Mouse (Mus musculus): ENCODE measurements around the gene Dcaf7. TPM values are rescaled to one million over a fixed set of nuclear protein-coding genes. Genes with fewer than 3 reads are reported as not detected.

Gene Dcaf7
- total and polyA plus RNA-seq, 2 experiments = 17.1 to 18.3 TPM

- no peak overlapping the region for H3K9ac ChIP-seq (ENCODE audit: low read depth, low read length)
- H3K27ac ChIP-seq (replicated peaks; ENCODE audit: insufficient read depth, low read depth, low read length) = no peak overlapping the region
- no peaks in the 10 kb centered on the region for H3K27me3 ChIP-seq (ENCODE audit: control insufficient read depth, insufficient read depth, low read length)
- peaks cover 13% of the 10 kb centered on the region for H3K4me1 ChIP-seq (ENCODE audit: control insufficient read depth, insufficient read depth, low read length)
- H3K4me3 ChIP-seq (ENCODE audit: insufficient read depth, low read depth, low read length) = no peak overlapping the region
- peaks cover 15% of the 10 kb centered on the region; the same call in 1 of the 2 replicates for H3K79me2 ChIP-seq (ENCODE audit: control insufficient read depth, insufficient read depth, low read length)
- no peak for DNase-seq (ENCODE audit: extremely low read depth, low read depth, low spot score)
- 93% methylated on average over 1 of the region's 1 CpGs for WGBS
- 0 out of 2 replicates have a peak, but pooled peaks cover 7% of the 10 kb centered on the region for H3K36me3 ChIP-seq (ENCODE audit: control insufficient read depth, insufficient read depth, low read length)
- TF ChIP-seq CTCF (IDR thresholded peaks at IDR 0.05; ENCODE audit: low read depth, low read length) = no peak
- TF ChIP-seq POLR2A (IDR thresholded peaks at IDR 0.05; ENCODE audit: extremely low read depth, insufficient read depth, low read length) = no peak
Observed at GRCm38 (mm10) chr11:106045256-106045655, 8.6 kb downstream of the Dcaf7 start.

GRCm38 (mm10) chr11:106045780-106046179, 9.1 kb downstream of the Dcaf7 start:
- Histone ChIP-seq H3K4me3 (ENCODE audit: insufficient read depth, low read depth, low read length) (no peak overlapping the region), H3K4me1 (ENCODE audit: control insufficient read depth, insufficient read depth, low read length) (peaks cover 13% of the 10 kb centered on the region), H3K27me3 (ENCODE audit: control insufficient read depth, insufficient read depth, low read length) (no peaks in the 10 kb centered on the region), H3K27ac (replicated peaks; ENCODE audit: insufficient read depth, low read depth, low read length) (peak overlapping the region; percentile 78), H3K79me2 (ENCODE audit: control insufficient read depth, insufficient read depth, low read length) (peaks cover 13% of the 10 kb centered on the region; the same call in 1 of the 2 replicates), H3K36me3 (ENCODE audit: control insufficient read depth, insufficient read depth, low read length) (0 out of 2 replicates have a peak, but pooled peaks cover 7% of the 10 kb centered on the region), H3K9ac (ENCODE audit: low read depth, low read length) (no peak overlapping the region)
- no peak for DNase-seq (ENCODE audit: extremely low read depth, low read depth, low spot score)
- TF ChIP-seq CTCF (IDR thresholded peaks at IDR 0.05; ENCODE audit: low read depth, low read length) (no peak), POLR2A (IDR thresholded peaks at IDR 0.05; ENCODE audit: extremely low read depth, insufficient read depth, low read length) (no peak)
- WGBS = 88% methylated on average over 3 of the region's 3 CpGs

- H3K36me3 ChIP-seq (ENCODE audit: control insufficient read depth, insufficient read depth, low read length) = peaks cover 9% of the 10 kb centered on the region; the same call in 1 of the 2 replicates
- no peaks in the 10 kb centered on the region for H3K27me3 ChIP-seq (ENCODE audit: control insufficient read depth, insufficient read depth, low read length)
- peak overlapping the region; percentile 10; the same call in 1 of the 2 replicates for H3K9ac ChIP-seq (ENCODE audit: low read depth, low read length)
- TF ChIP-seq CTCF (IDR thresholded peaks at IDR 0.05; ENCODE audit: low read depth, low read length) = no peak
- no peak for TF ChIP-seq POLR2A (IDR thresholded peaks at IDR 0.05; ENCODE audit: extremely low read depth, insufficient read depth, low read length)
- 30% methylated on average over 9 of the region's 9 CpGs for WGBS
- H3K79me2 ChIP-seq (ENCODE audit: control insufficient read depth, insufficient read depth, low read length) = peaks cover 12% of the 10 kb centered on the region; the same call in 1 of the 2 replicates
- H3K27ac ChIP-seq (replicated peaks; ENCODE audit: insufficient read depth, low read depth, low read length) = peak overlapping the region; percentile 78
- H3K4me1 ChIP-seq (ENCODE audit: control insufficient read depth, insufficient read depth, low read length) = peaks cover 13% of the 10 kb centered on the region
- peak; percentile 95 for DNase-seq (ENCODE audit: extremely low read depth, low read depth, low spot score)
- no peak overlapping the region for H3K4me3 ChIP-seq (ENCODE audit: insufficient read depth, low read depth, low read length)
Observed at GRCm38 (mm10) chr11:106046584-106046983, 9.9 kb downstream of the Dcaf7 start.

GRCm38 (mm10) chr11:106053921-106054320, 17.2 kb downstream of the Dcaf7 start:
- Histone ChIP-seq H3K9ac (ENCODE audit: low read depth, low read length) (no peak overlapping the region), H3K27me3 (ENCODE audit: control insufficient read depth, insufficient read depth, low read length) (no peaks in the 10 kb centered on the region), H3K36me3 (ENCODE audit: control insufficient read depth, insufficient read depth, low read length) (peaks cover 12% of the 10 kb centered on the region), H3K4me3 (ENCODE audit: insufficient read depth, low read depth, low read length) (no peak overlapping the region), H3K79me2 (ENCODE audit: control insufficient read depth, insufficient read depth, low read length) (no peaks in the 10 kb centered on the region), H3K4me1 (ENCODE audit: control insufficient read depth, insufficient read depth, low read length) (peaks cover 9% of the 10 kb centered on the region; the same call in 1 of the 2 replicates), H3K27ac (replicated peaks; ENCODE audit: insufficient read depth, low read depth, low read length) (peak overlapping the region; percentile 37)
- DNase-seq (ENCODE audit: extremely low read depth, low read depth, low spot score) = peak; percentile 95
- TF ChIP-seq CTCF (IDR thresholded peaks at IDR 0.05; ENCODE audit: low read depth, low read length) = no peak
- 27% methylated on average over 2 of the region's 2 CpGs for WGBS

GRCm38 (mm10) chr11:106054600-106054999, 17.9 kb downstream of the Dcaf7 start:
- no peak for TF ChIP-seq CTCF (IDR thresholded peaks at IDR 0.05; ENCODE audit: low read depth, low read length)
- TF ChIP-seq POLR2A (IDR thresholded peaks at IDR 0.05; ENCODE audit: extremely low read depth, insufficient read depth, low read length) = no peak
- peak overlapping the region; percentile 37 for H3K27ac ChIP-seq (replicated peaks; ENCODE audit: insufficient read depth, low read depth, low read length)
- 96% methylated on average over 8 of the region's 8 CpGs for WGBS
- peaks cover 9% of the 10 kb centered on the region; the same call in 1 of the 2 replicates for H3K4me1 ChIP-seq (ENCODE audit: control insufficient read depth, insufficient read depth, low read length)
- peaks cover 12% of the 10 kb centered on the region for H3K36me3 ChIP-seq (ENCODE audit: control insufficient read depth, insufficient read depth, low read length)
- no peak overlapping the region for H3K9ac ChIP-seq (ENCODE audit: low read depth, low read length)
- DNase-seq (ENCODE audit: extremely low read depth, low read depth, low spot score) = no peak
- H3K27me3 ChIP-seq (ENCODE audit: control insufficient read depth, insufficient read depth, low read length) = no peaks in the 10 kb centered on the region
- H3K79me2 ChIP-seq (ENCODE audit: control insufficient read depth, insufficient read depth, low read length) = no peaks in the 10 kb centered on the region
- H3K4me3 ChIP-seq (ENCODE audit: insufficient read depth, low read depth, low read length) = no peak overlapping the region

- Histone ChIP-seq H3K36me3 (ENCODE audit: control insufficient read depth, insufficient read depth, low read length) (peaks cover 14% of the 10 kb centered on the region), H3K79me2 (ENCODE audit: control insufficient read depth, insufficient read depth, low read length) (no peaks in the 10 kb centered on the region), H3K4me3 (ENCODE audit: insufficient read depth, low read depth, low read length) (no peak overlapping the region), H3K9ac (ENCODE audit: low read depth, low read length) (no peak overlapping the region), H3K4me1 (ENCODE audit: control insufficient read depth, insufficient read depth, low read length) (peaks cover 9% of the 10 kb centered on the region; the same call in 1 of the 2 replicates), H3K27ac (replicated peaks; ENCODE audit: insufficient read depth, low read depth, low read length) (no peak overlapping the region), H3K27me3 (ENCODE audit: control insufficient read depth, insufficient read depth, low read length) (no peaks in the 10 kb centered on the region)
- no peak for DNase-seq (ENCODE audit: extremely low read depth, low read depth, low spot score)
- TF ChIP-seq POLR2A (IDR thresholded peaks at IDR 0.05; ENCODE audit: extremely low read depth, insufficient read depth, low read length) (no peak), CTCF (IDR thresholded peaks at IDR 0.05; ENCODE audit: low read depth, low read length) (no peak)
- WGBS = 80% methylated on average over 6 of the region's 6 CpGs
Observed at GRCm38 (mm10) chr11:106055341-106055740, 18.7 kb downstream of the Dcaf7 start.
